Mouse (Mus musculus): ENCODE measurements around the gene P2ry14. TPM values are rescaled to one million over a fixed set of nuclear protein-coding genes. Genes with fewer than 3 reads are reported as not detected.
"Not testable (repeated sequence)": the region's sequence is repeated elsewhere in the genome, so short reads cannot be mapped to it uniquely, and the experiment has no call there.

P2ry14 gene
- polyA plus RNA-seq, 1 experiment from 2014 or later = 5.0 TPM

DNA sequence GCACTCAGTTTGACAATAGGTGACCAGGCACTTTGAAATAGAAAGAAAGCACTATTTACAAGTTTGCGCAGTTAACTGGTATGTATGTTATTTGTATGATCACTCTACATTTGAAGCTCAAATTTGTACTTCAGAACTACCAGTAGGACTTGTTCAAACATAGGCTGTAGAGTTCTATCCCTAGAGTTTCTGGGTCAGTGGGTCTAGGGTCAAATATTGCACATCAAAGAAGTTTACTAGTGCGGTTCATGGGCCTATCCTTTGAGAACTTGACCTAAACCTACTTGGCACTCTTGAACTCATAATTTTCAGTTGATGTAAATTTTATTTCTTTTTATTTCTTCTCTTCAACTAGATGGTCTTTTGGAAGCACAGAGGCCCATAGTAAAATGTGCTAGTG is 2.8 kb downstream of the P2ry14 start:
- no peak overlapping the region for H3K9ac ChIP-seq (replicated peaks; ENCODE audit: low read length)
- no peaks in the 10 kb centered on the region for H3K4me1 ChIP-seq (ENCODE audit: insufficient read depth, low read length)
- no peak for ATAC-seq (ENCODE audit: low FRiP score, low TSS enrichment)
- H3K4me2 ChIP-seq (replicated peaks; ENCODE audit: low read depth, low read length) = no peak overlapping the region
- no peak overlapping the region for H3K27ac ChIP-seq (ENCODE audit: low read length)
- no peaks in the 10 kb centered on the region for H3K27me3 ChIP-seq (ENCODE audit: insufficient read depth, low read length)
- H3K4me3 ChIP-seq (ENCODE audit: low read length) = no peak overlapping the region
- H3K9me3 ChIP-seq (ENCODE audit: low read length) = no peaks in the 10 kb centered on the region
- H3K36me3 ChIP-seq (ENCODE audit: insufficient read depth, low read length) = no peaks in the 10 kb centered on the region
- WGBS = 93% methylated on average over 2 of the region's 2 CpGs

DNA sequence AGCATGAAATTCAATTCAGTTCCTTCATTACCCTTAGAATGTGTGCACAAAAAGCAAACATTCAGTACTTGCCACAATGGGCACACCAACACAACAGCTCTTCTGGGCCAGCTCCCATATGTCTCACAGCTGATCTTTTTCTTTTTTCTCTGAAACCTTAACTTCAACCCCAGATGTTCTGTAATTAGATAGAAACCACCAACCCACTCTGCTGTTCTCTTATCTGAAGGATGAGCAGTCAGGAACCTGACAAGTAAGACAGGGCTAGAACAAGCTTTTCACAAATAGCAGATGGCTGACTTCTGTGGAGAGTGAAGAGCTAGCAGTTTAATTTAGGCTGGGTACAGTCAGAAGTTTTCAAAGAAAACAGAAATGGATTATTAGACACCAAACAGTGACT is 3.8 kb downstream of the P2ry14 start:
- no peaks in the 10 kb centered on the region for H3K9me3 ChIP-seq (ENCODE audit: low read length)
- no peak overlapping the region for H3K27ac ChIP-seq (ENCODE audit: low read length)
- no peak for ATAC-seq (ENCODE audit: low FRiP score, low TSS enrichment)
- no peak overlapping the region for H3K4me2 ChIP-seq (replicated peaks; ENCODE audit: low read depth, low read length)
- no peaks in the 10 kb centered on the region for H3K27me3 ChIP-seq (ENCODE audit: insufficient read depth, low read length)
- no peak overlapping the region for H3K9ac ChIP-seq (replicated peaks; ENCODE audit: low read length)
- H3K4me1 ChIP-seq (ENCODE audit: insufficient read depth, low read length) = 0 out of 2 replicates have a peak, but pooled peaks cover 3% of the 10 kb centered on the region
- no peaks in the 10 kb centered on the region for H3K36me3 ChIP-seq (ENCODE audit: insufficient read depth, low read length)
- no peak overlapping the region for H3K4me3 ChIP-seq (ENCODE audit: low read length)

- WGBS = 32% methylated on average over 5 of the region's 5 CpGs
- Histone ChIP-seq H3K27ac (ENCODE audit: low read length) (no peak overlapping the region), H3K4me1 (ENCODE audit: insufficient read depth, low read length) (0 out of 2 replicates have a peak, but pooled peaks cover 3% of the 10 kb centered on the region), H3K4me3 (ENCODE audit: low read length) (no peak overlapping the region), H3K4me2 (replicated peaks; ENCODE audit: low read depth, low read length) (no peak overlapping the region), H3K9ac (replicated peaks; ENCODE audit: low read length) (no peak overlapping the region), H3K9me3 (ENCODE audit: low read length) (no peaks in the 10 kb centered on the region), H3K27me3 (ENCODE audit: insufficient read depth, low read length) (no peaks in the 10 kb centered on the region), H3K36me3 (ENCODE audit: insufficient read depth, low read length) (no peaks in the 10 kb centered on the region)
- ATAC-seq (ENCODE audit: low FRiP score, low TSS enrichment) = peak; percentile 69; the same call in 1 of the 2 replicates
Observed at GRCm38 (mm10) chr3:59145194-59145593, 8.2 kb downstream of the P2ry14 start.

DNA sequence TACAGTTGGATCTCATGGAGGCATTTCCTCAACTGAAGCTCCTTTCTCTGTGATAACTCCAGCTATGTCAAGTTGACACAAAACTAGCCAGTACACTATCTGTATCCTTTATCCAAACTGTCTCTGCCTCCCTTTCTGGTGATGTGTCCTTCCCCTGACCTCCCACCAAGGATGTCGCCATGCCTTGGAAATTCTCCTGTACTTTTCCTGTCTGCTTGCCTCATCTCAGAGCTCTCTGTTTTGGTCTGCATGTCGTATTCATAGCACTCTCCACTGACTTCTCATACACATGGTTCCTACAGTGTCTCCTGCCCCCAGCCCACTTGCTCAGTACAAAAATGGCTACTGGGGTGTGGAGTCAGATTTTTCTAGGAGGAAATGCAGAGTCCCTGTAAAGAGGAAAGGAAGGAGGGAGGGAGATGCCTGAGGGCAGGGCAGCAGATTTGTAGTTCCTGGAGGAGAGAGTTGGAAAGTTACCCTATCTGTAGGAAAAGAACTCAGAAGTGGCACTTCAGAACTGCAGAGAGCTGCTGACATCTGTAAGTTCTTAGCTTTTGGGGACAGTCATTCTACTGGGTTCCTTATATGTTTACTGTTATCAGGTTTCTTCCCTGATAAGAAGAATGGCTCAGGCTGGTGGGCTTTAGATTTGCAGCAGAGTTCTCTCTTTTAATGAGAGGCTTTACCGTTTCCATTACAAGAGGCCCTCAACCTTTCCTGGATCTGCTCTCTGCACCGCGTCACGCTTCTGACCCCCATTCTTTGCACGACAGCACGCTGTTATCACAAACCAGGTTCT is 11.7 kb downstream of the P2ry14 start:
- H3K9ac ChIP-seq (replicated peaks; ENCODE audit: low read length) = no peak overlapping the region
- ATAC-seq (ENCODE audit: low FRiP score, low TSS enrichment) = no peak
- 72% methylated on average over 8 of the region's 8 CpGs for WGBS

GRCm38 (mm10) chr3:59140941-59141340 is 12.5 kb downstream of the P2ry14 start:
- not testable (repeated sequence) for H3K4me2 ChIP-seq (replicated peaks; ENCODE audit: low read depth, low read length); H3K4me1 ChIP-seq (ENCODE audit: insufficient read depth, low read length); H3K27ac ChIP-seq (ENCODE audit: low read length); ATAC-seq (ENCODE audit: low FRiP score, low TSS enrichment); H3K27me3 ChIP-seq (ENCODE audit: insufficient read depth, low read length); H3K9me3 ChIP-seq (ENCODE audit: low read length); H3K36me3 ChIP-seq (ENCODE audit: insufficient read depth, low read length); H3K4me3 ChIP-seq (ENCODE audit: low read length); H3K9ac ChIP-seq (replicated peaks; ENCODE audit: low read length)
- WGBS = 91% methylated on average over 4 of the region's 4 CpGs

More for the DNA sequence above, 11.7 kb downstream of the P2ry14 start:
- Histone ChIP-seq H3K36me3 (ENCODE audit: insufficient read depth, low read length) (no peaks in the 10 kb centered on the region), H3K9me3 (ENCODE audit: low read length) (no peaks in the 10 kb centered on the region), H3K4me3 (ENCODE audit: low read length) (no peak overlapping the region), H3K27ac (ENCODE audit: low read length) (no peak overlapping the region), H3K27me3 (ENCODE audit: insufficient read depth, low read length) (no peaks in the 10 kb centered on the region), H3K4me1 (ENCODE audit: insufficient read depth, low read length) (0 out of 2 replicates have a peak, but pooled peaks cover 3% of the 10 kb centered on the region), H3K4me2 (replicated peaks; ENCODE audit: low read depth, low read length) (no peak overlapping the region)

DNA sequence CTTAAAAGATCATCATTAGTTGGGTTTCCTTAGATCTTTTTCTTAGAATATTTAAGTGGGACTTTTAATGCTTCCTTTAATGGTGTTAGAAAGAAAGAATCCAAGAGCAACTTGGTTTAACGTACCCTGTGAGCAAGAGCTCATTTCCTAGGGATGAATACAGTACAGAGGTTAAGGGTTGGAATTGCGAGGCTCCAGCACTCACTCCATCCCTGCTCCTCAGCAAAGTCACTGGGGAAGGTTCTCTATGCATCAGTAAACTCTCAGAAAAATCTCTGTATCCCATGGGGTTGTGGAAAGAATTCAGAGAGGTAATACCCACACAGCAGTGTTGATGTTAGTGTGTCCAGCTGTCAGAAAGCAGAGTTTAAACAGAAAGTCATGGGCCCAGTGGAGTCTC is 13.3 kb downstream of the P2ry14 start:
- Histone ChIP-seq H3K4me2 (replicated peaks; ENCODE audit: low read depth, low read length) (no peak overlapping the region), H3K27ac (ENCODE audit: low read length) (no peak overlapping the region), H3K27me3 (ENCODE audit: insufficient read depth, low read length) (no peaks in the 10 kb centered on the region), H3K36me3 (ENCODE audit: insufficient read depth, low read length) (no peaks in the 10 kb centered on the region), H3K9me3 (ENCODE audit: low read length) (no peaks in the 10 kb centered on the region), H3K4me3 (ENCODE audit: low read length) (no peak overlapping the region), H3K4me1 (ENCODE audit: insufficient read depth, low read length) (no peaks in the 10 kb centered on the region), H3K9ac (replicated peaks; ENCODE audit: low read length) (no peak overlapping the region)
- ATAC-seq (ENCODE audit: low FRiP score, low TSS enrichment) = no peak
- 70% methylated on average over 2 of the region's 2 CpGs for WGBS

DNA sequence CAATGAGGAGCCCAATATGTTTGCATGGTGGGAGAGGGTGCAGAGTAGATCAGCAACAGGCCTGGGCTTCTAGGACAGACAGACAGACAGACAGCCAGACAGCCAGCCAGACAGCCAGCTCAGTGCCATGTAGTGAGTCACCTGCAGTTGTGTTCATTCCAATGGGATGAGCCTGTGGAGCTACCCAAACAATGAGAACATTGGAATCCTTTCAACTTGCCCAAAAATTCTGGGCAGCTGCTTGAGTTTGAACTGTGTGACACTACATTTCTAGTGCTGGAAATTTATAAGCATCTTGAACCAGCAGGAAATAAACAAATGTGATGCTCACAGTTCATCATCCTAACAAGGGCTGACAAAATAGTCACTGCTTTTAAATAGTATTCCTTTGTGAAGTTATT is 13.8 kb downstream of the P2ry14 start:
- Histone ChIP-seq H3K27ac (ENCODE audit: low read length) (no peak overlapping the region), H3K9ac (replicated peaks; ENCODE audit: low read length) (no peak overlapping the region), H3K36me3 (ENCODE audit: insufficient read depth, low read length) (no peaks in the 10 kb centered on the region), H3K9me3 (ENCODE audit: low read length) (no peaks in the 10 kb centered on the region), H3K4me3 (ENCODE audit: low read length) (no peak overlapping the region), H3K27me3 (ENCODE audit: insufficient read depth, low read length) (no peaks in the 10 kb centered on the region), H3K4me2 (replicated peaks; ENCODE audit: low read depth, low read length) (no peak overlapping the region), H3K4me1 (ENCODE audit: insufficient read depth, low read length) (no peaks in the 10 kb centered on the region)
- ATAC-seq (ENCODE audit: low FRiP score, low TSS enrichment) = no peak

DNA sequence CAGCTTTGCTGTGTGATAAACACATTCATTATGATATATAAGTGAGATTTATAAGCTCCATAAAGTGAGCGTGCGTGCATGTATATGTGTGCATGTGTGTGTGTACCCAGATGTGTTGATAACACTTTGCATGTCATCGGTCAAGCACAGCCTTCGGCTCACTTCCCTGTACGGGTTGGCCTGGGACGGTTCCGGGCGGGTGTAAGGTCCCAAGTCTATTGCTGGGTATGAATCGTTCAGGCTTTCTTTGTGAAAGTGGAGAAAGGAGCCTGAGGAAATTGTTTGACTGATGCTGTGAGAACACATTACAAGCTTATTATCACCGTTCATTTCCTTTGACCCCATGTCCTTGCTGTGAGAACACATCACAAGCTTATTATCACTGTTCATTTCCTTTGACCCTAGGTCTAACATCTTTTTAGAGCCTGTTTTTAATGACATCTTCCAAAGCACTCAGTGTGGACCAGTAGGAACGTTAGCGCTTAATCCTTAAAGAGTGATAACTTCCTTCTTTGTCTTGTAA is 14.4 kb downstream of the P2ry14 start:
- Histone ChIP-seq H3K27ac (ENCODE audit: low read length) (no peak overlapping the region), H3K4me1 (ENCODE audit: insufficient read depth, low read length) (no peaks in the 10 kb centered on the region), H3K9me3 (ENCODE audit: low read length) (no peaks in the 10 kb centered on the region), H3K36me3 (ENCODE audit: insufficient read depth, low read length) (no peaks in the 10 kb centered on the region), H3K4me2 (replicated peaks; ENCODE audit: low read depth, low read length) (no peak overlapping the region), H3K27me3 (ENCODE audit: insufficient read depth, low read length) (no peaks in the 10 kb centered on the region), H3K4me3 (ENCODE audit: low read length) (no peak overlapping the region), H3K9ac (replicated peaks; ENCODE audit: low read length) (no peak overlapping the region)
- no peak for ATAC-seq (ENCODE audit: low FRiP score, low TSS enrichment)
- 77% methylated on average over 12 of the region's 12 CpGs for WGBS

DNA sequence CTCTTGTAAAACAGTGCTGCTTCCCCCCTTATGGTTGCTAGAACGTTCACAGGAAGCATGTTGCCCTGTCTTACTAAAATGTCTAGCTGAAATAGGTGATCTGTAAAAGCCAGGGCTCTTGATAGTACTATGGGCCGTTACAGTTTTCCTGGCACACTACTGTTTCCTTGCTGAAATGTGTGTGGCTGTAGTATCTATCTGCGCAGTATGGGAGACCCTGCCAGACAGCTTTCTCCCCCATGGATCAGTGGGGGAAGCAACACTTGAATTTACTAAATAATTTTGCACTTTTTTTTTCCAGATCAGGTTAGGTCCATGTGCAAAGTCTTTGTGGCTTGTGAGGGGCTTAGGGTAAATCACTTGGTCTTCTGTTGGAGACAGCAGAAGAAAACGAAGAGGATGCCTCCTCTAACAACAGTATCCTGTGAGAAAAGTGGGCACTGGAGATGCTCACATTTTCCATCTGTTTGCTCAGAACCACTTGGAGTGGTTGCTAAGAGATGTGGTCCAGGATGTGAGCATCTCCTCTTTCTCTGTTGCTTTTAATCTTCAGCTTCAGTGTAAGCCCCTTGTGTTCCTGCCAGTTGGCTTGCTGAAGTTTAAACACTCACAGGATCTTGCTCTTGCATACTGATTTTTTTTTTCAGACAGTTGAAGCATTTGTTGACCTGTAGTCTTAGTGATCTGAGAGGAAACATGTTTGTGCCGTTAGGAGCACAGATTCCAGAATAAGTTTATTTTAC is 17.3 kb downstream of the P2ry14 start:
- no peaks in the 10 kb centered on the region for H3K4me1 ChIP-seq (ENCODE audit: insufficient read depth, low read length)
- 70% methylated on average over 5 of the region's 5 CpGs for WGBS
- H3K9me3 ChIP-seq (ENCODE audit: low read length) = no peaks in the 10 kb centered on the region
- no peaks in the 10 kb centered on the region for H3K36me3 ChIP-seq (ENCODE audit: insufficient read depth, low read length)
- H3K9ac ChIP-seq (replicated peaks; ENCODE audit: low read length) = no peak overlapping the region
- no peak overlapping the region for H3K4me3 ChIP-seq (ENCODE audit: low read length)
- no peak overlapping the region for H3K27ac ChIP-seq (ENCODE audit: low read length)
- no peak overlapping the region for H3K4me2 ChIP-seq (replicated peaks; ENCODE audit: low read depth, low read length)
- H3K27me3 ChIP-seq (ENCODE audit: insufficient read depth, low read length) = no peaks in the 10 kb centered on the region
- no peak for ATAC-seq (ENCODE audit: low FRiP score, low TSS enrichment)

DNA sequence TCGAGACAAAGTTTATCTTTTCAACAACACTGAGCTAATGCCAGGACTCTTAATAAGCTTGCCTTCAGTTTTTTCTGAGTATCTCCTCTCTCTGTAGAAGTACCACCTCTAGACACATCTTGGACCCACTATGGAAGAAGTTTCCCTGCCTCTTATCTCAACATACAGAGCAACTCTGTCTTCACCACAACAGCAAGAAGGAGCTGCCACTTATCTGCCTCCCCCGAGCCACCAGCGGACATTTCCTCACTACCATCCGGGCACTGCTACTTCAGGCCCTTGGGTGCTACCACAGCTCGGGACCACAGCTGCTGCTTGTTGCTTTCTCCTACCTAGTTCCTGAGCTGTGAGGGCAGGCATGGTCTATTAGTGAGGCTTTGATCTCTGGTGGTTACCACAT is 20.2 kb downstream of the P2ry14 start:
- no peak overlapping the region for H3K9ac ChIP-seq (replicated peaks; ENCODE audit: low read length)
- no peaks in the 10 kb centered on the region for H3K36me3 ChIP-seq (ENCODE audit: insufficient read depth, low read length)
- H3K9me3 ChIP-seq (ENCODE audit: low read length) = no peaks in the 10 kb centered on the region
- 80% methylated on average over 5 of the region's 5 CpGs for WGBS
- no peak overlapping the region for H3K27ac ChIP-seq (ENCODE audit: low read length)
- no peak overlapping the region for H3K4me2 ChIP-seq (replicated peaks; ENCODE audit: low read depth, low read length)
- no peak for ATAC-seq (ENCODE audit: low FRiP score, low TSS enrichment)
- no peaks in the 10 kb centered on the region for H3K4me1 ChIP-seq (ENCODE audit: insufficient read depth, low read length)
- H3K4me3 ChIP-seq (ENCODE audit: low read length) = no peak overlapping the region
- H3K27me3 ChIP-seq (ENCODE audit: insufficient read depth, low read length) = no peaks in the 10 kb centered on the region
